Mouse (Mus musculus): ENCODE measurements around the gene Fbln5.

The Fbln5 gene

DNA sequence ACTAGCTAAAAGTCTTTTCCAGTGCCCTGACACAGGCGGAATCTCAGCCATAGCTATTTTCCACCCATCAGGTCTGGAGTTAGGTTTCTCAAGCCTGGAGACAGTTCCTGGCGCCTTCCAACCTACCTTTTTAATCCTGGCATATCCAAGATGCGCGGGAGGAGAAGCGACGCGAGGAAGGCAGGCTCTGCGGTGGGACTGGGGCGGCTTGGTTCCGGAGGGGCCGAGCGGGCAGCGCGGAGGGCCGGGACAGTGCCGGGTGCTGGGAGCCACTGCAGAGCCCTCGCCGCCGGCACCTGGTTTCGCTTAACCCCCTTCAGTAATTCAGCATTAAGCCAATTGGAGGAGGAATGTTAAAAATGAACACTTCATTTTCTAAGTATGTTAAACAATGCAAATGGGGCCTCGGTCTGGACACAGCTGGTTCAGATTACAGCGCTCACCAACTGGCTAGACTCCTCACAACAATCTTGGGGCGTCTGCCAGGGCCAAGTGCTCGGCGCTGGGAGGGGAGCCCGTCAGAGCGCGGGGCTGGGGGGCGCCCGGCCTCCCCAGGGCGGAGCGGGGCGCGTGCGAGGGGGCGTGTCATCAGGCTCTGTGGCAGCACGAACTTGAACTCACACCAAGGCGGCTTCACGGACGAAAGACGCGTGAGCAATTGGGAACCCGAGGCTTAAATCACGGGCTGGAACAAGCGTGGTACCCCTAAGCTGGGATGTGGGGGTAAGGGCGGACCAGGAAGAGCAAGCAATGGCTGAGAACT is at the start of gene Fbln5:
Gene Fbln5 (minus strand): TSS at position 448 of the 763 bp plus-strand sequence.
- DNase-seq, result peak; percentile 62

DNA sequence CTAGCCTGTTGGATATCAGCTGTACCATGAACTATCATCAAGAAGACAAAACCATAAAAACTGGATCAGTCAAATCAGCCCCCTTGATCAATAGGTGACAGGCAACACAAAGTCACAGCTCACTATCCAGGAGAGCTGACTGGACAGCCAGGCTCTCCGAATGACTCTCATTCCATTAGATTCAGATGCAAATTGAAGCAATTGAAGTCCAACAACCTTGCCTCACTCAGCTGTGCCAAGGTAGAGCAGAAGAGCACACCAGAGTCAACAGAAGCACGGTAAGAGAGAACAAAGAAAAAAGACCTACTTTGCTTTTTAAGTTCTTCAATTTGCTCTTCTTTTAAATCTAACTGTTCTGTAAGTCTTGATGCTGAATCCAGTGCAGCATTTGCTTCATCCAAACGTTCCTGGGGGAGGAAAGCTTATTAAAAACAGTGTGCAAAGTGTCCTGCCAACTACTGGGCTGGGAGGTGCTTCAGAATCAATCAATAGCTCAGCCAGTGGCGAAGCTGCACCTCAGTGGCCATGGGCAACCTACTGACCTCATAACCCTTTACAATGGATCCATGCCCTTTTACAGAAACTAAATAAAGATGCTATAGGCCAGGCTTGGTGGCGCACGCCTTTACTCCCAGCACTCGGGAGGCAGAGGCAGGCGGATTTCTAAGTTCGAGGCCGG is 43.6 kb upstream of the Fbln5 start:
- no peak for DNase-seq

DNA sequence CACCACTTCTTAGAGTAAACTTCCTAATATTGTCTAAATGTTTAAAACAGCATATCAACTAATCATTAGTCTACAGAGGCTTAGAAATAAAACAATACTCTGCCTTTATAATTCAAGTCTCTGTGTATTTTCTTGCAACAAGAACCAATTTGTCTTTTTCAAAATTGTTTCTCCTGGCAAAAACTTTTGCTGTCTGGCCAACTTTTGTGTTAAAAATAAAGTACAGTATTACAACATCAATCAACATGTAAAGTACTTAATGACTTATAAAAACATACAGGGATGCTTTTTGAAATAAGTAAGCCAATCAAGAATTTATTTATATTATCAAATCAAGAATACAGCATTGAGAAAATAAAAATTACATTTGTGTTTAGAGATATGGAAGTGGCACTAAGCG is 41.4 kb upstream of the Fbln5 start:
- no peak for DNase-seq

DNA sequence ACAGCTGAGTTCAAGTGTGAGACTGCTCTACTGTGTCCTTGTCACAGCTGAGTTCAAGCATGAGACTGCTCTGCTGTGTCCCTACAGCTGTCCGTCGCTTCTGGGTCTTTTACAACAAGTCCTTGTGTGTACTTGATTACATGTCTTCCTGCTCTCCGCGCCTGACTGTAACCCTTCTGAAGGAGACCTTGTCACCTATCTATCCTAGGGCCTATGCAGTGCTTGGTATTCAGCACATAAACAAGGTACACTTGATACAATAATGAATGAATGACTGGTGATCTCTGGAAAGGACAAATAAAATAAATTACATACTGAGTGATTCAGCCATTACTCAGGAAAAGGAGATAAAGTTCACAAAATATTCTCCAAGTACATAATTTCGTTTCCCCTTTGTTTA is 39.2 kb upstream of the Fbln5 start:
- DNase-seq, result no peak

DNA sequence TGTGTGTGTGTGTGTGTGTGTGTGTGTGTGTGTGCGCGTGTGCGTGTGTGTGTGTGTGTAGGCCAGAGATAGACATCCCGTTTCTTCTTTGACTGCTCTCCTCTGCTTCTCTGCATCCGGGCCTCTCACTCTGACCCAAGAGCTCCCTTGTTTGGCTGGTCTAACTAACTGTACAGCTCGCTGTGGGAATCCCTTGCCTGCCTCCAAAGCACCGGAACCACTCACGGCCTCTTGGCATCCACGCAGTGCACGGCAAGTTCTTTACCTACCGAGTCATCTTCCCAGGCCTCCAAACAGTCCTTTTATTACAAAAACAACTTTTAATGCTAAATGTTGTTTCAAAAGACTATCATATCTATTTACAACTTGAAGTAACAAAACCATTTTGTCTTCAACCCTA is 35.5 kb upstream of the Fbln5 start:
- DNase-seq, result no peak

DNA sequence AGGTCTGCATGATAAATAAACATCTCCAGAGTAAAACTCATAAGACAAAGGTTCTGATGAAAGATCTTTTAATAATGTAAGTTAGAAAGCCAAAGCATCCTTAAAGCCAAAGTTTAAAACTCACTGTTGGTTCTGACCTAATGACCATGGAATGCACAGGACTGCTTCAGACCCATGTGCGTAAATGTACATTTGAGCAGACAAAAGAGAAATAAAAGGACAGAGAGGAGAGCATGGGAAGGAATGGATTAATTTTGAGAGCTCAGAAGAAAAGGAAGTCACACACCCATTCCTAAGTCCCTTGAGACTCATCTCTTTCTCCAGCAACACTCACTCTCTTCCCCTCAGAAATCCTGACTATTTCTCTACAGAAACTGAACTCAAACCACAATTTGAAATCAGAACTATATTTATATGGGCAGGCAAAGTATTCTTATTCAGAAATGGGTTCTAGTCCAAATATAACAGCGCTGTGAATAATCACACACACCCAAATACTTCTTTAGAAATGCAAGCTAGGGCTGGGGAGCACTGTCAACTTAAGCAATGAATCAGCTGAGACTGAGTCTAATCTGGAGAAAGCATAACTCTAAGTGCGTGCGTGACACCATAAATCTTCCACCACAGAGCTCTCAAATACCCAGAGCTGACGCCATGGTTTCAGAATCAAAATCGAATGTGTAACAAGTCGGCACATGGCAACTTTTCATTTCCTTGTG is 33.1 kb upstream of the Fbln5 start:
- no peak for DNase-seq

DNA sequence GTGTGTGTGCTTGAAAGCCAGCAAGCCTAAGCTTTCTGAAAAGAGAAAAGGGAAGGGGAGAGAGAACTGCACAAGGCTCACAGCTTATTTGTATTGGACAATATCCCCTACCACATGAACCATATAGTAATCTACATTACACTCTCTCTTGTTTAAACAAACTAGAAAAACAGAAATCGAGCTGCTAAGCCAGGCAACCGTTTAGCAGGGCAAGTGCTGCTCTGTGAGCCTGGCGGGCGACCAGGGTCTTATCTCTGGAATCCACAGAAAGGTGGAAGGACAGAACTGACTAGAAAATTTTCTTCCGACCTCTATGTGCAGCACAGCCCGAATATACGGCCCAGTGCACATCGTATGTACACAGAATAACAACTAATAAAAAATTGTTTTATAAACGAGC is 32.5 kb upstream of the Fbln5 start:
- DNase-seq, result no peak

DNA sequence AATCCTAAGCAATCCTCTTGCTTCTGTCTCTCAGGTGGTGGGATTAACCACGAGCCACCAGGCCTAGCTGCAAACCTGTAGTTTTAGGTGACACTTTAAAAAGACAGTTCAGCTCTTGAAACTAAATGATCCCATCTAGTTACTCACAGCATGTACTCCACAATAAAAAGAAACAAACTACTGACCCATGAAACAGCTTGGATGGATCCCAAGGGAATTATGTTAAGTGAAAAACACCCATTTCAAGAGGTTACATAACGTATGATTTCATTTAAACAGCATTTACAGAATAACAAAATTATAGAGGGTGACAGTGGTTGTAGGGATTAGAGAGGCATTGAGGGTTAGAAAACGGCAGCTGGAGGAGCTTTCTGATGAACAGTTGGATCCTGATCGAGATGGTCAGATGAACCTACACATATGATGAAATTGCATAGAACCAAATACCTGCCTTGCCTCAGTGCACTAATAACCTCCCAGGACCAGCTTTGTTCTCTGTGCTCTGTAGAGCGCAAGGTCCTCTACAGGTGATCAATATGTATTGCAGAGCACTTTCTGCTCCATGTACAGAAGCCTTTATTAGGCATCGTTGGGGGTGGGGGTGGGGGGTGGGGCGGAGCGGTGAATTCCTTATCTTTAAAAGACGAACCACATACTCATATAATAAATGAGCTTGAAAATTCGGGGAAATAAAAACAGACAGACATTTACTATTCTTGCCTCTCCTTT is 17.9 kb upstream of the Fbln5 start:
- DNase-seq, result no peak

DNA sequence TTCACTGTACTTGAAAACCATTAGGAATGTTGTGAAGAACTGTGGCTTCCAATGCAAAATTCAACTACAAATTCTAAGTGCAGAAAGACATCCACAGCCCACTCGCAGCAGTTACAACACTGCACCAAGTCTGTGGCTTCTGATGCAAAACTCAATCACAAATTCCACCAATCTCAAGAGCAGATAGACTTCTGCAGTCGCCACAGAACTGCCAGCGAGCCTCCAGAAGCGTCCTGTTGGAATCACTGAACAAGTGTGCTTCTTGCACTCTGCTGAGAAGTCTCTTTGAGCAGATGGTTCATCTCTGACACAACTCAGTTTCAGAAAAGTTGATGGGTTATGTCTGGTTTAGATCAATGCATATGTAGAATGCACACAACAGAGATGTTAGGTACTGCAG is 15.9 kb upstream of the Fbln5 start:
- DNase-seq, result no peak

DNA sequence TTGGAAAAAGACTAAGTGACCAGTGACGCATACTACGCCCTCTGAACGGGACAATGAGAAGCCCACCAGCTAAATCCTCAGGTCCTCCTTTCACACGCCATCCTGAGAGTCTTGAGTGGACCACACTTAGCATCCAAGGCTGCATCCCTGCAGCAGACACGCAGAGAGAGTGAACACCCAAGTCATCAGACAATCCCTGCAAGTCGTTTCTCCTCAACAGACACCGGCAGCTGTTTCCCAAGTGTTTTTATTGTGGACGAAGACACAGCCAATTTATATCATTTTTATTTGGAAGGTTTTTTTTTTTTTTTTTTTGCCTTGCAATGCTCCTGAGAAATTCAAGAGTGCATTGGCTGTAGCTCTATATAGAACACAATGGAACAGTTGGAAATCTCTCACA is 14.9 kb upstream of the Fbln5 start:
- DNase-seq, result no peak

DNA sequence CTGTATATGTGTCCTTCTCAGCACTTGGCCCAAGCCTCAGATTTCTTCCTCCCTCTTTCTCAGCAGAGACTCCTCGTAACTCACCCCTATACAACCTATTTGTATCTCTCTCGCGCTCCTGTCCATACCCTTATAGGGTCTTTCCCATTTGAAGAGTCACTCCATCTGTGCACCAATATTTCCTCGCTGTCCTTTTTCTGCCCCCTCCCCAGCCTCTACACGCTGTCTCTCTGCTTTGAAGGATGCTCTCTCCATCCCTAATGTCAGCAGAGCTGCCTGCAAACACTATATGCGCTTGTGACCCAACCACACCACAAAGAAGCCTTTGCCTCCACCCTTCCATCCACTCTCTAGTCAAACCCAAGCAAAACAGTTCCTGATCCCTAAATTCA is 14.3 kb upstream of the Fbln5 start:
- no peak for DNase-seq

DNA sequence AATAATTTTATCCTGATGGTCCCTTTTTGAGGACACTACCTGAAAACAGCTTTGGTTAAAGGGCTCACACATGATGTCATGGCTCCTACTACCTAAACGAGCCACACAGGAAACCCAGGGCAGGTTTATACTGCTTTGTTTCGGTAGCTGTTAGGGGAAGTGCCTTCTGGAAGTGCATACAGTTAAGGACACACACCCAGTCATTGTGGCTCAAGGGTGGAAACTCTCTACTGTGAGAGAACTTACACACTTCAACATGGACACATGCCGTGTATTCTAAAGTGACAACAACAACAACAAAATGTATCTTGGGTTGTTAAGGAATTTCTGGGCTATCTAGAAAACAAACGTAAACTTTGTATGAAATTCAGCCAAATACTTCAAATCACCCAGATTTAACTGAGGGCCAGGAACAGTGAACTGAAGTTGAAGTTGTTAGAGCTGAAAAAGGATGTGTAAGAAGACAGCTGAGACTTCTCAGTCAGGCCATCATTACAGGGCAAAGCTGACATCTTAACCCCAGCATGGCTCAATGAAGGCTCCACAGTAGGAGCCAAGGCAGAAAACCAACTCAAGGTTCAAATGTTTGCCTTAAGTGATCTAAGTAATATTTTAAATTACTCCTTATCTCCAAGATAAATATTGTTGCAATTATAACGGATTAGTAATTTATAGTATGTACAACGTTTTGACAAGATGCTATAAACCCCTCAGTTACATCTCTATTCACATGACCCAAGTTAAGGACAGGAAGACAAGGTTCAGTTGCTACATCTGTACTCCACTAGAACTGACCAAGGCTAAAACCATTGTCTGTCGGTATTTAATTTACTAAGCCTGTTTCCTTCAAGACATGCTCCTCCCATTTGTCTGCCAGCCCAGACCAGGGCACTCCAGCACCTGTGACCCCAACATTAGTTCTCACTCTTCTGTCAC is 13.6 kb upstream of the Fbln5 start:
- DNase-seq, result no peak

DNA sequence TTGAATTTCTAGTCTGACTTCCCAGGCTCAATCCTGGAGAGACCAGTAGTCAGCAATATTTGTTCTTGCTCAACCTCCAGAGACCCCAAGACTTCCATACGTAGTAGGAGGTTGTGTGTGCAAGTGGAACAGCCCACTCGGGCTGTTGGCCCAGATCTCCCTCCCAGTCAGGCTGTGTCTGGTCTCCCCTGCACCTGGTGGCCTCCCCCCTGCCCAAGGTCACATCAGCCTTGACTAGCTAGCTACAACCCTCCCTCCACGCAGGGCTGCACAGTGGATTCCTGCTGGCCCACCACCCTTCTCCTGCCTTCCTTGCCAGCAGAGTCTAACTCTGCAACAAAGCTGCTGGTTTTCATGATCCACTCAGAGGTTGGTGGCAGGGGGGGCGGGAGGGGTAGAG is 12.4 kb upstream of the Fbln5 start:
- DNase-seq, result no peak

DNA sequence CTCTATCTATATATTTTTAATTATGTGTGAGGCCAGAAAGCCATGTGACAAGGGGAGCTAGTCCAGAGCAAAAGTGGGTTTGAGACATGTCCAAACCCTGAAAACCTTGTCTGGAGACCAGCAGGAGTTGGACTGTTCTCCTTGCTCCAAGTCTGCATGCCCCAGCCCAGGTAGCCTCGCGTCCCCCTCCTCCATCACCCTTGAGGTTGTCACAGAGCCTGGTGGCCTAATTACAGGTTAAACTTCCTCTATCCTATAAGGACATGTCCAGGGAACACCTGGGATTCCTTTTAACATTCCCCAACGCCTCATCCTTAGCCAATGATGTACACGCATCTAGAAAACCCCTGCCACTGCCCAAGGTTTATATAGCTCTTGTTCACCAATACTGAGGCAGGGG is 4.3 kb upstream of the Fbln5 start:
- no peak for DNase-seq

DNA sequence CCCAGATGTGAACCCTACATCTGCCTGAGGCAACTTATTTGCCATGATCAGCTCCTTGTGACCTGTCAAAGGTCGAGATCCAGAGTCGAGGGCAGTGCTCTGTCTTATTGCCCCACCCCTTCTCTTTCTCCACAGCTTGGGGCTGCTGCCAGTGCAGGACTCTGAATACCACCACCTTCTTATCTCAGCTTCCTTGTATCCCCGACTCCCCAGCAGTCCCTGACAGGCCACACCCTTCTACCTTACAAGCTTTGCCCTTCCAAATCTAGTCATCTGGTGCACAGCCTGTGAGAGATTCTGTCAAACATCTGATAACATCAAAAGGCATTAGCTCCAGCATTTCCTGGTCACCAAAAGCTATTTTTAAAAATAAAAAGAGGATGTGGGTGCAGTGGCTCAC is 2.7 kb upstream of the Fbln5 start:
- DNase-seq, result no peak

DNA sequence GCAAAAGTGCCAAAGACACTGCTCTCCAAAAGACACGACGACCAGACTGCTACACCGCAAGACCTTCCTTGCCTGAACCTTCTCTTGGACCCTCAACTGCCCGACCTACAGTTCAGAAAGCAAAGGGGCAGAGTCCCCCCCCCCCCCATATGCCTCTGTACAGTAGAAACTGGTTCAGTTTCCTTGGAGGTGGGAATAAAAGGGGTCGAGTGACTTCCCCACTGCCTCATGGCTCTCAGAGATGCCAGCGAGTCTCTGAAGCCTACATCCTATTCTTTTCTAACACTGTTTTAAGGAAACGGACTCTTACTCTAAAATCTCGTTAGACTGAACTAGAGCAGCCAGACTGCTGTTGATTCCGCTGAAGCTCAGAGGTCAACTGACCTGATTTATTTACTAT is 715 bp upstream of the Fbln5 start:
- no peak for DNase-seq

DNA sequence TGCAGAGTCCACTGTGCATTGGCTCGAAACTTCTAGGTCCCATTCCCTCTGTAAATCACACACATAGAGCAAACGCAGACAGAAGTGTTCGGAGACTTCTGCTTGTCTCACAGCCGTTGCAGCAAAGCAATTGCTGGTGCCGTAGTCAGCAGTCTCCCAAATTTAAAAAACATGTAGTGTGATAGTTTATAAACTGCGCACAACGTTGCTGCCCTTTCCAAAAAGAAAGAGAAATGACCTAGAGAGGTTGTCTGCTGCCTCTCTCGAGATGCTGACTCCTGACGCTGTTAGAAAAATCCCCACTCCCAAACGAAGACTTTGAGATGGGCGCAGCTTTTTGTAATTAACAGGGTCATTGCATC is 628 bp downstream of the Fbln5 start:
- DNase-seq, result no peak

DNA sequence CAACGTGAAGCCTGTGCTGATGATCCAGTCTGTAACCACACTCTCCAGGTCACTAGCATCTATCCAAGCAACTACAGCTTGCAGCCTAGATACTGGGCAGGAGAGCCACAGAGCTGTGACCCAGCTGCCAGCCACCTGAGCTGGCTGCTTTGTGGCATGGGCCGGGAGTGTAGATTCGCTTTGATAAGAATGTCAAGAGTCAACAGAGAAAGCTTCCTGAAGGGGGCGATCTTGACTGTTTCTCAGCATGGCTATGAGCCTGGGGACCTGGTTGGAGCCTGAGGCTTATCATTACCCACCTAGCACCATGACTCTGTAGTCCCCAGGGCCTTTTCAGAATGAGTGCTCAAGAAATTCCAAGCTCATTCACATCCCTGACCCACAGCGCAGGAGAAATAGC is 2.0 kb downstream of the Fbln5 start:
- no peak for DNase-seq

DNA sequence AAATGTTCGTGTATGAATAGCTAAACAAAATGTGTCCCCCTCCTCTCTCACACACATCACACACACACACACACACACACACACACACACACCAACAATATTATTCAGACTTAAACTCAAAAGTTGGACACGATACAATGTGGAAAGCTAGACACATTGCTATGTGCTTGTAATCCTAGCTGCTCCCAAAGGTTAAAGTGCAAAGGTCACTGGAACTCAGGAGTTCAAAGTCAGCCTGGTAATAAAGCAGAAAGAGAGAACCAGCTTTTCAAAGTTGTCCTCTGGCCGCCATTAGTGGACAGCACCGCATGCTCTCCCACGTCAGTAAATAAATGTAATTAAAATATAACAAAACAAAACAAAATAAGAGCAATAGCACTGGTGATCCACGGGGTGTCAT is 3.1 kb downstream of the Fbln5 start:
- no peak for DNase-seq

DNA sequence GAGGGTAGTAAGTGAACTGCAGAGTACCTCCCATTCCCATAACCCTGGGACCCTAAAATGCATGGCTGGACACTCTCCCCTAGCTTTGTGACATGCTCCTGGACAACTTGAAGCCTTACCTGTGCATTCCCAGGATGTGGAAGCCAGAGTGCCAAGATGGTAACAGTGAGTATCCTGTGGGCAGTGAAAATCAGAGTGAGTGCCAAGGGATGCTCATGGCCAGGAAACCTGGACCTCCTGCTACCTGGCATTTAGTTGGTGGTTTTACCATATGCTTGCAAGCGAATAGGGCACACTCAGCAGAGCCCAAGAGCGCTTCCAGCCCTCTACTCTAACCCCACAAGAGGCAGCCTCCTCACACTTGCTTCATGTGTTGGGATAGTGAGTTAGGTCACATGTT is 4.4 kb downstream of the Fbln5 start:
- DNase-seq, result no peak

DNA sequence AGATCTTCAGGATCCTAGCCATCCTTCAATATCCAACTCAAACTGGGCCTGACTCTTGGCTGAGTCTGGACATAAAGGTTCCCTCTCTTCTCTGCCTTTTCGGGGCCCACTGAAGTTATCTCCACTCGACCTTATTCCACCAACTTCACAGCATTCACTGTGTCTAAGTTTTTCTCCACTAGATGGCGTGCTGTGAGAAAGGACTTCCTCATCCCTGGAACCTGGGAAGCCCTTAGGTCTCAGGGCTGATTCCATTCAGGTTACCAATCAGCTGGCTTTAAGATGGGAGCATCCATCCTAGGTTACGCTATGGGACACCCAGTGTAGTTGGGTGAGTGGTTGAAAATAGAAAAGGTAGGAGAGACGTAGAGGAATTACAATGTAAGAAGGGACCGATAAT is 7.7 kb downstream of the Fbln5 start:
- no peak for DNase-seq

DNA sequence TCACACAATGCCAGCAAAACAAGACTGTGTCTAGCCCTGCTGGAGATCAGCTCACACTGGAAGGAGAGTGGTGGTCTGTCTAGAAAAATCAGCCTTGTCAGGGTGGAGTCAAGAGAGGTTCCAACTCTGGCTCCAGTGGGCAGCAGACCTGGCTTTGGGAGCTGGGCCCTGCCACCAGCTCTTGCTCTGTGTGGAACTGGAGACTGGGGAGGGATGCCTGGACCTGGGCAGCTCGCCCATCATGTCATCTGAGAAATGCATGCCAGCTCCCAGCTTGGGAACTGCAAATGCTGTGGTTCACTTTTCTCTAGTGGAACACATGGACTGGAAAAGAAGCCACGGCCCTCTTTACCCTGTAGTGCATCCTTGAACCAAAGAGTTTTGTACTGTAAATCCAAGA is 8.3 kb downstream of the Fbln5 start:
- no peak for DNase-seq

DNA sequence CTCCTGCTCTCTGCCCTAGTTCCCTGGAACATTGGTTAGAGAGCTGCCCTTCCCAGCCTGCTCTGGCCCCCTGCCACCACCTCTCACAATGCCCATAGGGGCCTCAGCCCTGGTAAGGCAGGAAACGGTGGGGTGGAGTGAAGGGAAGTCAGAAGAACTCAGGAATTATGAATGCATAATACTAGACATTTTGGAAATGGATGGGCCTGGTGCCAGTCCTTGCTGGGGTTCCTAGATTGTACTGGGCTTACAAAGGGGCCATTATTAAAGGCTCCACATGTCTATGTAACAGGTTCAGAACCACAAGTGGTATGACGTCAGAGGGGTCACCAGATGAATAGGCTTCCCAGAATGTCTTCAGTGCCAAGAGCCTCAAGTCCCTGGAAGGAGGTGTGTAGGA is 11.5 kb downstream of the Fbln5 start:
- DNase-seq, result no peak
